Mouse (Mus musculus) lung, postnatal 0 days (tissue): ENCODE measurements around the gene Lrrc3c.

Experiments
- CTCF ChIP-seq: IDR thresholded peaks from 2 replicates; pipeline ENCODE4 v1.5.1; 2016; ENCODE audit warnings: antibody characterized with exemption, mild to moderate bottlenecking
- EP300 ChIP-seq: IDR thresholded peaks from 2 replicates; pipeline ENCODE4 v1.6.1; 2016; ENCODE audit warnings: antibody characterized with exemption, mild to moderate bottlenecking, control low read depth

GRCm38 (mm10) chr11:98563025-98563424 is 35.1 kb upstream of the Lrrc3c start:
- TF ChIP-seq EP300 = no peak
- no peak for TF ChIP-seq CTCF
